Mouse (Mus musculus) ES-E14 (cell line): ENCODE data around the gene Spop. TPM values are rescaled to one million over a fixed set of nuclear protein-coding genes. Genes with fewer than 3 reads are reported as not detected.
A peak's percentile ranks its signal among the peaks of the same experiment; 100 is the strongest.

Experiments used
- DNase-seq: peaks from one replicate; pipeline ENCODE4 v3.0.0-alpha.2; 2013; ENCODE audit warnings: low read depth, low spot score
- H3K27ac ChIP-seq: 2 replicates; pipeline ENCODE4 v1.5.1; 2012; ENCODE audit warnings: low read depth, mild to moderate bottlenecking, low read length, moderate library complexity, mixed read lengths; ENCODE audit not compliant: poor library complexity, insufficient read depth, severe bottlenecking
- H3K36me3 ChIP-seq: 2 replicates; pipeline ENCODE4 v1.6.1; 2012; ENCODE audit warnings: mild to moderate bottlenecking, low read length, moderate library complexity, mixed read lengths; ENCODE audit not compliant: control insufficient read depth, poor library complexity, insufficient read depth, severe bottlenecking
- H3K4me1 ChIP-seq, 2 experiments: fragments of 150-350 bp in 1 of 2; sonication (generic) in 1 of 2; 2 replicates each; pipeline ENCODE4 v1.6.1; 2012; ENCODE audit warnings: low read length in 2 of 2, mild to moderate bottlenecking in 1 of 2, mixed read lengths in 1 of 2; ENCODE audit not compliant: control insufficient read depth in 2 of 2, insufficient read depth in 2 of 2, poor library complexity in 1 of 2
- H3K4me3 ChIP-seq, 2 experiments: fragments of 150-350 bp in 1 of 2; sonication (generic) in 1 of 2; 2 replicates each; pipeline ENCODE4 v1.5.1; 2012; ENCODE audit warnings: low read length in 2 of 2, low read depth in 1 of 2, mild to moderate bottlenecking in 1 of 2, mixed read lengths in 1 of 2; ENCODE audit not compliant: insufficient read depth in 1 of 2, poor library complexity in 1 of 2, severe bottlenecking in 1 of 2
- H3K9ac ChIP-seq: 2 replicates; pipeline ENCODE4 v1.6.1; 2012; ENCODE audit warnings: low read depth, mild to moderate bottlenecking, low read length, mixed read lengths; ENCODE audit not compliant: poor library complexity, insufficient read depth, severe bottlenecking
- H3K9me3 ChIP-seq: fragments of 150-350 bp; sonication (generic); 2 replicates; pipeline ENCODE4 v1.6.1; 2012; ENCODE audit warnings: low read depth, mild to moderate bottlenecking, low read length; ENCODE audit not compliant: control insufficient read depth, insufficient read depth
- CHD2 ChIP-seq: IDR thresholded peaks from 2 replicates; pipeline ENCODE4 v1.6.1; 2014; ENCODE audit warnings: mild to moderate bottlenecking, low read depth, low read length, inconsistent platforms
- HCFC1 ChIP-seq: IDR thresholded peaks from 2 replicates; pipeline ENCODE4 v1.6.1; 2012; ENCODE audit warnings: low read length, inconsistent platforms, borderline replicate concordance; ENCODE audit not compliant: insufficient read depth
- MAFK ChIP-seq: IDR thresholded peaks from 2 replicates; pipeline ENCODE4 v1.6.1; 2014; ENCODE audit warnings: mild to moderate bottlenecking, low read depth, low read length, inconsistent platforms; ENCODE audit not compliant: insufficient read depth
- ZC3H11A ChIP-seq: IDR thresholded peaks from 2 replicates; pipeline ENCODE4 v1.6.1; 2012; ENCODE audit warnings: low read depth, mild to moderate bottlenecking, inconsistent platforms, low read length, borderline replicate concordance
- ZNF384 ChIP-seq: IDR thresholded peaks from 2 replicates; pipeline ENCODE4 v1.6.1; 2012; ENCODE audit warnings: low read depth, low read length, inconsistent platforms
- in situ Hi-C, 2 experiments: fragments of 600-800 bp; cut with MboI; formaldehyde crosslinking; loops; one replicate each; pipeline ENCODE4 v1.15.1; 2025; ENCODE audit warnings: low sequenced_read_pairs in 2 of 2, inconsistent platforms in 1 of 2; ENCODE audit not compliant: unreplicated experiment in 2 of 2
- total RNA-seq: library from RNA; depleted of rRNA; stranded (reverse); fragments of 300-350 nt; gene quantifications from 2 replicates; pipeline ENCODE4 v1.2.3, GENCODE M21; 2012

The Spop gene
- total RNA-seq, 1 experiment, result 30.8 TPM

- TF ChIP-seq CHD2, result no peak
- Histone ChIP-seq H3K27ac (no peak overlapping the region), H3K9ac (peak overlapping the region; percentile 16; the same call in 1 of the 2 replicates), H3K4me3 (no peak overlapping the region), H3K4me1 (peaks cover 0 to 3% of the 10 kb centered on the region in 2 experiments; a peak in 1 of 4 replicates), H3K9me3 (no peaks in the 10 kb centered on the region), H3K36me3 (peaks cover 27% of the 10 kb centered on the region)
- in situ Hi-C loops, result loop anchor here in 1 of 2 experiments (10.0 kb wide), 1 partner anchor 133 kb away; no protein-coding TSS in a partner anchor
- DNase-seq, result no peak
These were observed 21.6 kb upstream of the Spop start for GRCm38 (mm10) chr11:95392223-95392667.

- peaks cover 21% of the 10 kb centered on the region for H3K36me3 ChIP-seq
- TF ChIP-seq HCFC1 (no peak), CHD2 (no peak), MAFK (no peak), ZNF384 (no peak), ZC3H11A (no peak)
- in situ Hi-C loops, result loop anchor here in 1 of 2 experiments (10.0 kb wide), 1 partner anchor 132 kb away; no protein-coding TSS in a partner anchor
- H3K9me3 ChIP-seq, result no peaks in the 10 kb centered on the region
- peaks cover 0 to 3% of the 10 kb centered on the region in 2 experiments; a peak in 1 of 4 replicates for H3K4me1 ChIP-seq
- no peak overlapping the region for H3K9ac ChIP-seq
- DNase-seq, result no peak
- no peak overlapping the region for H3K4me3 ChIP-seq
- H3K27ac ChIP-seq, result no peak overlapping the region
These were observed 21.0 kb upstream of the Spop start for GRCm38 (mm10) chr11:95392708-95393499.

- in situ Hi-C loops, result loop anchor here in 1 of 2 experiments (10.0 kb wide), 1 partner anchor 131 kb away; no protein-coding TSS in a partner anchor
- H3K4me3 ChIP-seq, result no peak overlapping the region
- TF ChIP-seq ZC3H11A (no peak), MAFK (no peak), ZNF384 (no peak), HCFC1 (no peak), CHD2 (no peak)
- no peak overlapping the region for H3K27ac ChIP-seq
- H3K9ac ChIP-seq, result no peak overlapping the region
- peaks cover 18% of the 10 kb centered on the region for H3K36me3 ChIP-seq
- no peaks in the 10 kb centered on the region for H3K9me3 ChIP-seq
- peaks cover 0 to 3% of the 10 kb centered on the region in 2 experiments; a peak in 1 of 4 replicates for H3K4me1 ChIP-seq
- DNase-seq, result no peak
These were observed 20.4 kb upstream of the Spop start for GRCm38 (mm10) chr11:95393500-95393816.

GRCm38 (mm10) chr11:95394112-95394511, 19.8 kb upstream of the Spop start:
- no peak for DNase-seq
- no peak overlapping the region for H3K9ac ChIP-seq
- peaks cover 0 to 3% of the 10 kb centered on the region in 2 experiments; a peak in 1 of 4 replicates for H3K4me1 ChIP-seq
- no peaks in the 10 kb centered on the region for H3K9me3 ChIP-seq
- no peak overlapping the region for H3K4me3 ChIP-seq
- H3K36me3 ChIP-seq, result peaks cover 13% of the 10 kb centered on the region
- no peak for TF ChIP-seq ZNF384
- no peak for TF ChIP-seq HCFC1
- no peak for TF ChIP-seq MAFK
- no peak for TF ChIP-seq ZC3H11A
- TF ChIP-seq CHD2, result no peak
- no peak overlapping the region for H3K27ac ChIP-seq
- in situ Hi-C loops, result loop anchor here in 1 of 2 experiments (10.0 kb wide), 1 partner anchor 131 kb away; no protein-coding TSS in a partner anchor
